Mouse (Mus musculus) ES-Bruce4 (cell line): ENCODE results near the gene Nr1h3.

Experiments used
- CTCF ChIP-seq: IDR thresholded peaks from one replicate; pipeline ENCODE4 v1.8.1; 2011; ENCODE audit warnings: low read depth, low read length
- POLR2A ChIP-seq: IDR thresholded peaks from one replicate; pipeline ENCODE4 v1.8.1; 2011; ENCODE audit warnings: low read length; ENCODE audit not compliant: insufficient read depth

DNA sequence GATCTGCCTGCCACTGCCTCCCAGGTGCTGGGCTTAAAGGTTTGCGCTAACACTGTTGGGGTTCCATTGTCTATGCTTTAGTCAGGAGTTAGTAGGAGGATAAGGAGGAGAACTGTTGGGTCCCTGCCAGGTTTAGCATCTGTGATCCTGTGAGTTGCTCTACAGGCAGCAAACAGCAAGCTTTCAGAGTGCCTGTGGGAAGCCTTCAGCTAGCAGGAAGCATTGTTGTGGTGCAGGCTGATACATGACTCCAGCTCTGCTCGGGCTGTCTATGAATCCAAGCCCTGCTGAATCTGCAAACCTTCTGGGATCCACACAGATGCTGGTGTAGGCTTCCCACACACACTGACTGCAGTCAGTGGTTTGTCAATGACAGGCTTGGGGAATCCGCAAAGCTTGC is 40.8 kb upstream of the Nr1h3 start:
- TF ChIP-seq CTCF (no peak), POLR2A (no peak)
